Mouse (Mus musculus): ENCODE measurements around the gene Golga2.
"Not testable (repeated sequence)": the region's sequence is repeated elsewhere in the genome, so short reads cannot be mapped to it uniquely, and the experiment has no call there.

Golga2 gene

GRCm38 (mm10) chr2:32289578-32289977 lies 2.4 kb downstream of the Golga2 start:
- DNase-seq: no peak

- no peak for DNase-seq
Measured at GRCm38 (mm10) chr2:32294348-32294747, 7.2 kb downstream of the Golga2 start.

- no peak for DNase-seq
Measured at GRCm38 (mm10) chr2:32295285-32295684, 8.1 kb downstream of the Golga2 start.

GRCm38 (mm10) chr2:32295842-32296241 lies 8.7 kb downstream of the Golga2 start:
- DNase-seq: not testable (repeated sequence)

GRCm38 (mm10) chr2:32299469-32299868 lies 12.3 kb downstream of the Golga2 start:
- no peak for DNase-seq

GRCm38 (mm10) chr2:32302952-32303351 lies 15.8 kb downstream of the Golga2 start:
- DNase-seq: no peak

- peak; percentile 55 for DNase-seq
Measured at GRCm38 (mm10) chr2:32304145-32304832, 17.1 kb downstream of the Golga2 start.

GRCm38 (mm10) chr2:32305668-32306067 lies 18.5 kb downstream of the Golga2 start:
- no peak for DNase-seq

GRCm38 (mm10) chr2:32306176-32306575 lies 19.0 kb downstream of the Golga2 start:
- DNase-seq: no peak

GRCm38 (mm10) chr2:32307247-32307798 lies 20.1 kb downstream of the Golga2 start:
- DNase-seq: no peak

- peak; percentile 61 for DNase-seq
Measured at GRCm38 (mm10) chr2:32307941-32308760, 21.0 kb downstream of the Golga2 start.

- DNase-seq: no peak
Measured at GRCm38 (mm10) chr2:32308870-32309568, 21.8 kb downstream of the Golga2 start.

- DNase-seq: no peak
Measured at GRCm38 (mm10) chr2:32310096-32310845, 23.1 kb downstream of the Golga2 start.

- no peak for DNase-seq
Measured at GRCm38 (mm10) chr2:32311443-32312317, 24.5 kb downstream of the Golga2 start.

- DNase-seq: peak; percentile 75
Measured at GRCm38 (mm10) chr2:32312318-32312964, 25.3 kb downstream of the Golga2 start.

- DNase-seq: no peak
Measured at GRCm38 (mm10) chr2:32314831-32315230, 27.6 kb downstream of the Golga2 start.

GRCm38 (mm10) chr2:32315751-32316150 lies 28.6 kb downstream of the Golga2 start:
- no peak for DNase-seq

GRCm38 (mm10) chr2:32316887-32317656 lies 29.9 kb downstream of the Golga2 start:
- DNase-seq: no peak

GRCm38 (mm10) chr2:32317791-32318417 lies 30.7 kb downstream of the Golga2 start:
- DNase-seq: peak; percentile 28

All from kidney, adult 18-20 months (tissue).